Mouse (Mus musculus) spleen, adult 18-20 months (tissue): Measurements from ENCODE around the gene Samd14.
"Not testable (repeated sequence)": the region's sequence is repeated elsewhere in the genome, so short reads cannot be mapped to it uniquely, and the experiment has no call there.

ENCODE experiments used
- DNase-seq, 2 experiments: peaks; one replicate each; pipeline ENCODE4 v3.0.0; 2022; ENCODE audit warnings: mixed read lengths in 2 of 2

Gene Samd14

DNA sequence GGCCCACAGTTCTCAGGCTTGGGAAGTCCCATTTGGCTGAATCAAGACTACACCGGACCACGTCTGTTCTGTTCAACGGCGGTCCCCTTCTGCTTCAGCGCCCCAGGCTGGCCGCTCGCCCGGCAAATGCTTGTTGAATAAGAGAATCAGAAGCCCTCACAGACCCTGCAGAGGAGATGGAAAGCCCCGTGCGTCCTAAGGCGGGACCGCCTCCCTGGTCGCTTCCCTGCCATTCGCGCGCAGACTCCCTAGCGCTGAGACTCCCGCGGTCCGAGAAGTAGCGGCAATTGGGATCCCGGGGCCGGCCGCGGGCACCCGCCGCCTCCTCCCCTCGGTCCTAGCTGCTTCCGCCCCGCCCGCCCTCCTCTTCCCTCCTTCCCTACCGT lies at the start of gene Samd14:
Gene Samd14, plus strand, starts transcription at position 251 of the 386 bp plus-strand sequence.
- DNase-seq: peak in 1 of 2 experiments; percentile 39

DNA sequence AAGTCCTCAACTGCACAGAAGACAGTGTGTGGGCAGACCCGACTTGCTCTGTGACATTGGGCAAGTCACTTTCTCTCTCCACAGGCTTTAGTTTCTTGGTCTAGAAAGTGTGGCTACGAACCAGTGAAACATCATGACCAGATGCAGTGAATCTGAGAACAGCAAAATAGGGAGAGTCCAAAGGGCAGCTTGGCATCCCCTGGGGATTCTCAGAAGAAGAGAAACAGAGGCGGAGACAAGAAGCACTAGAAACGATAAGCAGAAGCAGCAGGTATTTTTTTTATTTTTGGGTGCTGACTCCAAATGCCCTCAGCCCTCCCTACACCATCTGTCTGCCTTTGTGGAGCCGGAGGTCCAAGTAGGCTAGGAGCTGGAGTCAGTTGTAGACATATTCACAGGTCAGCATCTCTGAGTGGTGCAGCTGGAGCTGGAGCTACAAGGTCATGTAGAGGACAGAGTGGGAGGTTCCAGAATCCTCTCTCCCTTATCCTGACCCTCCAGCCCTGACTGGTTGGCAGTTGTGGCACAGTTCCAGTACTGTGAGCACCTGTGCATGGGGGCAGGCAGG lies 47.1 kb upstream of the Samd14 start:
- DNase-seq: no peak

DNA sequence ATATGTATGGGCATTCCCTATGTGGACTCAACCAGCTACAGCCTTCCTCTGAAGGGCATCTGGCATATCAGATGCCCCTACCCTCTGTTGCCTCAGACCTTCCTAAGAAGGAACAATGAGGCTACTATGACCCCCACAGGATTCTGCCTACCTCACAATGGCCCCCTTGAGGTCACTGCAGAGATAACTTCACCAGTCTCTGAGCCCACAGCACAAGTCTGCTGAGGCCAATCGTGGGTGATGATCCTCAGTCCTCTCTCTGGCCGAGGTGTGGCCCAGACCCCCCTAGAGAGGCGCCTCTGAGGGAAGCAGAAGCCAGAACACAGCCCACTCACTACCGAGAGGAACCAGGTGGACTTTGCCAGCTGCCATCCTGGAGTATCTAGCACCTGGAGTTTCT lies 42.3 kb upstream of the Samd14 start, which contains the start of gene Hils1:
Gene Hils1, plus strand, starts transcription at position 175 of the 400 bp plus-strand sequence.
- no peak for DNase-seq

DNA sequence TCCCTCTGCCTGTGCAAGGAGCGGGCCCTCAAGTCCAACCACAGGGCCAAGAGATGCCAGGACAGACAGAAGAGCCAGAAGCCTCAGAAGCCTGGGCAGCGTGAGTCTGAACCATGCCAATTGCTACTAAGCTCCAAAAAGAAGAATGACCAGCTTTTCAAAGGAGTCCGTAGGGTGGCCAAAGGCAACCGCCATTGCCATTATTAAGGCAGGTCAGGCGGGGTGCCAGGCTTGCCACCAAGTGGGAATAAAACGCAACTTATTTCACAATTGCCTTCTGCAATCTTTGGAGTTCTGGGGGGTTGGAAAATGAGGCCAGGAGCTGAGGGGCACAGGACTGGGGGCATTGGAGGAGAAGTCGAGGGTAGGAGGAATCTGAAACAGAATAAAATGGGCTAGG lies 41.5 kb upstream of the Samd14 start:
- no peak for DNase-seq

DNA sequence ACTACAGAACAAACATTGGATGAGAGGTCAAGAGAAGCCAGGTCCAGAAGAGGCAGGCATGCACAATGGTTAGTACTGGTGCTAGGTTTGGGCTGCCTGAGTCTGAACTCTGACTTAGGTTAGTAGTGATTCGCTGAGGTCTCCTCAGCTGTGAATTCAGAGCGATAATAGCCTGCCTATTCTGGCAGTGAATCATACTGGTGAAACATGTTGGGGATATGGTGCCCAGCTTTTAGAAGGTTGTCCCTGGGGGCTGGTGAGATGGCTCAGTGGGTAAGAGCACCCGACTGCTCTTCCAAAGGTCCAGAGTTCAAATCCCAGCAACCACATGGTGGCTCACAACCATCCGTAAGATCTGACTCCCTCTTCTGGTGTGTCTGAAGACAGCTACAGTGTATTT lies 40.0 kb upstream of the Samd14 start:
- DNase-seq: not testable (repeated sequence)

DNA sequence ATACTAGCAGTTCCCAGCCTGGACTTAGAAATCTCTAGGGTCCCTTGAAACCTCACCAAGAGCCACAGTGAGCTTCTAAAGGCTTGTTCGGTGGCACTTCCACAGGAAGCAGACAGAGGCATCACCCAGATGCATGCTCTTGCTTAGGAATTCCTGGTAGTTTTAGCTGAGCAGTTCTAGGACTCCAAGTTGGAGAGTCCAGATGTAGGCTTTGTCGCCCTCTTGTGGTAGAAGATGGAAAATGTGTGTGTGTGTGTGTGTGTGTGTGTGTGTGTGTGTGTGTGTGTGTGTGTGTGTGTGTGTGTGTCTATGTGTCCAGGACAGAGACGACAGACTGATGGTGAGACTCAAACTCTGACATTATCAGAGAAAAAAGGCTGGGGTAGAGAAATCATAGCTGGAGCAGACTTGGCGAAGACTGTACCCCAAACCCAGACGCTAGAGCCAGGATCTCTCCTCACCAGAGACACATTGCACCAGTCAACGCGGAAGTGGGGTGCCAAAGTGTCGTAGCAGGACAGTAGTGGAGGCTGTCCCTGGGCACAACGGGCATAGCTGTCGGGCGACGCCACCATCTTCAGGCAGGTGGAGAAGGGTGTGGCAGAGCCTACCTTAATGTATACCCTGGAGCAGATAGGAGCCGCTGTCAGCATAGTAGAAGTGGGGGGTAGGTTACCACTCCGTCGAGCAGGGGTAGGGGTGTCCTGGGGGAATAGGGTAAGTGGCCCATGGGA lies 39.3 kb upstream of the Samd14 start:
- no peak for DNase-seq

DNA sequence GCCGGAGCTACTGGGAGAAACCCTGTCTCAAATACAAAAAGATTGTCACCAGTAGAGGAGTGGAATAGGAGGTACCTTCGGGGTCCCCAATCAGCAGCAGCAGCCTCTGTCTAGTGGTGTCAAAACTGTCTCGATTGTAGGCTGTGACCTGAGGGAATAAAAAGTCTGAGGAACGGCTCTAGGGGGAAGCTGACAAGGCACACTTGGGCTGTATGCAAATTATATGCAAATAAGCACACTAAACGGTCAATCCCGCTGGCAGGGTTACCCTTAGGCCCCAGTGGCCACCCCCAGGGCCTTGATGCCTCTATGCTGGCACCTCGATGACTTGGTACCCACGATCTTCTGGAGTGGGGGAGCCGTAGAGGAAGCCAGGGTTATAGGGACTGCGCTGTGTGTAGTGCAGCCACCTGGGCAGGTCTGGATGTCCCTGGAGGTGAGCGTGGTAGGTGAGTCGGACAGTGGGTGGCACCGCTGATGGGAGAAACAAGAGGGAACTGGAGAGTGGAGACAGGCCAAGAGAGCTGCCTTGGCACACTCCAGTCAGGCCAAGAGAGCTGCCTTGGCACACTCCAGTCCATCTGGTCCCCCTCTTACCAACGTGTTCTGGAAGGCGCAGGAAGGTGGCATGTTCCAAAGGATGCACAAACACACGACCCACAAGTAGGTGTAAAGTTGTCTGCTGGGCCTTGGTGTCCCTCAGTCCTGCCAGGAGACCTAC lies 37.6 kb upstream of the Samd14 start:
- DNase-seq: no peak

DNA sequence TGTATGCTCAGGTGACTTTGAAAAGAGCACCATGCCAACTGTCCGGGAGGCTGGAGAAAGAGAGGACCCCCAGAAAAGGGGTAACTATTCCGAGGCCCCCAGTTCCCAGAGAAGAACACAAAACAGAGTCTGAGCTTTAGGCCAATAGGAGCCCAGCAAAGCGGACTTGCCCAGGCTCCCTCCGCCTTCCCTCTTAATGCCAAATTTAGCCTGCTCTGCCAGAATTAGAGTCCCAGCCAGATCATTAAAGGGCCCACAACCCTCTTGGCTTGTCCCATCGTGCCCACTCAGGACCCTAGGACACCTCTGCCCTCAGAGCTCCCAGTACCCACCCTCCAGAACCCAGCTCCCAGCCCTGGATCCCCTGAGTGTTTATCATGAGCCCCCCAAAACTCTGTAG lies 36.8 kb upstream of the Samd14 start:
- no peak for DNase-seq

DNA sequence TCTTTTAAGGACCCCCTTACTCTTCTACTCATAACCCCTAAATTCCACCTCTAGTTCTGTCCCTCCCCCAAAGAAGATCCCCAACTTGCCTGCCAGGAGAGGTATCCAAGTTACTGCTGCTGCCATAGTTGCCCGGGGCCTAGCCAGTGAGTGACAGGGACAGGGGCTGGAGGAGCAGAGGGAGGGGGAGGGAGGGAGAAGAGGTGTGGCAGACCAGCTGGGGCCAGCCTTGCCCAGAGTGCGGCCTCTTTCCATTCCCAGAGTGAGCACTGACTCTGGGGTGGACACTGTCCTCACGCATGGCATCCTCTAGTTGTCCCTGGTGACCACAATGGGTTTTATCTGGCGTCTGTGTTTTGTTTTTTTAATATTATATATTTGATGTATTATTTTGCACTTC lies 36.4 kb upstream of the Samd14 start:
- no peak for DNase-seq

DNA sequence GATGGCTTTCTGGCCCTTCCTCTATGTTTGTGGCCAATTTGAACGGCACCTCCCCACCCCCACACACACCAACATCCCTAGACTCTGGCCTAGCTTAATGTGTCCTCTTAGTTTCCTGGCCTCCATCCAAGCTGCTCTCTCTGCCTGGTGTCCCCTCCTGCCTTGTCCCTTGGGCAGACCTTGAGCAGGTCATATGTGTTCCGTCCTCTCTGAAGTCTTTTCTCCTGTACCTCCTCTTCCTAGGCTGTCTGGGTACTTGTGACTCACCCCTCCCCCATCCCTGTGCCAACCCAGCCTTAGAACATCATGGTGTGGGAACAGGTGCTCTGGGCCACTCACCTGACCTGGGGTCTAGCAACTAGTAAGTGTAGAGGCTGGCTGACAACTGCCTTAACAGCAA lies 34.7 kb upstream of the Samd14 start:
- DNase-seq: no peak

DNA sequence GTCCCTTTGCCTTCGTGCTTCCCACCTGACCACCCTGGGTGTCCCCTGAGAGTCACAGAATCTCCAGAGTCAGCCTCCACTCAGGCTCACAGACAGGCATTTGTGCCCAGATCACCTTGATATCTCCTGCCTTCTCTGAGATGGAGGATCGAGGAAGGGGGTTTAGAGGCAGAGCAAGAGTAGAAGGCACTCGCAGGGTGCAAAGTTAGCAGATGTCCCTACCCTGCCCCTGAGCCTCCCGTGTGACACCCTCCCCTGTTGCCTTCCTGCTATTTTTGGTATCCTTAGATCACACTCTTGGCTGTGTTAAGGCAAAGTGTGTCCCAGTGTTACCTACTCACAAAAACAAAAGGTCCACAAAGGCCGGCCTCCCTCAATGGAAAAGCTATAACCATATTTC lies 33.5 kb upstream of the Samd14 start, which contains the start of gene Sgca:
Gene Sgca, minus strand, starts transcription at position 129 of the 400 bp plus-strand sequence.
- no peak for DNase-seq

DNA sequence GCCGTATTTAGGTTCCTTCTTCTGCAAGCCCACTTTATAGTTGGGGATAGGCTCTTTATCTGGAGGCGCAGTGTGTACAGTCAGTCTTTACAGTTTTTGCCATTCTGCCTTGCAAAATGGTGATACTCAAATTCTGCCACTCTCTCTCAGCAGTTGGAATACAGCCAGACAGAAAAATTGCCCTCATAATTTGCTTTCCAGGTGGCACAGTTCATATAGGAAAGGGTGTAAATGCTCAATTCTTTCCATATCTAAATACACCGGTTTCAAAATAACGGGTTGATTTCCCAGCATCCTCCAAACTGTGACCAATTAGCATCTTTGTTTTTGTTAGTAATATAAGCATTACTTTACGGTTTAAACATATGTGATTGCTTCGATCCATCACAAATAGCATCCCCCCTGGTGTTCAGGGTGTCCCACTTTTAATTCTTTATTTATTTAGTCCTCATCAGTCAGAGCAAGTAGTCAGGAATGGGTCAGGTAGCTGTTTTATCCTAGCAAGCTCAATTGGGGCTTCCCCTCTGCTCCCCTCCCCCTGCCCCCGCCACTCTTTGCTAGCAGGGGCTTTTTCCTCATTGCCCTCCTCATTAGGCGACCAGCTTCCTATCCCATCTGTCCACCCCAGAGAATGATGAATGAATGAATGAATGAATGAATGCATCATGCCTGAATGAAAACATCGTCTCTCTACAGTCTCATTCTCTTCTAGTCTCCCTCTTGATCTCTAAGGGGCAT lies 31.3 kb upstream of the Samd14 start:
- no peak for DNase-seq

DNA sequence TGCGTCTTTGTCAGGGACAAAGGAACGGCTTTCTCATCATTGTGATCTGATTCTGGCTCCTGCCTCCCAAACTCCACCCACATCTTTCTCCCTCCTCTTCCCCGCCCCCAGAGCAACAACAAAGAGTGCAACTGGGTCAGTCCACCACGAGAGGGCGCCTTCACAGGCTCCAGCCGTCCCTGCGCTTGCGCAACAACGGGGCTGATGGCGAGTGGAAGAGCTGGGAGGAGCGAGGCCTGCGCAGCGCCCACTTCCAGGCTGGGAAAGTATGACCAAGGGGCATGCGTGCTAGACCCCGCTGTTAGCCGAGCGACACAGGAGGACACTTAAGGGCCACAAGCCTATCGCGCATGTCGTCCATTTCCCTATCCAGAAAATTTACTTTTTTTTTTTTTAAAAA lies 30.7 kb upstream of the Samd14 start:
- peak; percentile 89 to 93 for DNase-seq

DNA sequence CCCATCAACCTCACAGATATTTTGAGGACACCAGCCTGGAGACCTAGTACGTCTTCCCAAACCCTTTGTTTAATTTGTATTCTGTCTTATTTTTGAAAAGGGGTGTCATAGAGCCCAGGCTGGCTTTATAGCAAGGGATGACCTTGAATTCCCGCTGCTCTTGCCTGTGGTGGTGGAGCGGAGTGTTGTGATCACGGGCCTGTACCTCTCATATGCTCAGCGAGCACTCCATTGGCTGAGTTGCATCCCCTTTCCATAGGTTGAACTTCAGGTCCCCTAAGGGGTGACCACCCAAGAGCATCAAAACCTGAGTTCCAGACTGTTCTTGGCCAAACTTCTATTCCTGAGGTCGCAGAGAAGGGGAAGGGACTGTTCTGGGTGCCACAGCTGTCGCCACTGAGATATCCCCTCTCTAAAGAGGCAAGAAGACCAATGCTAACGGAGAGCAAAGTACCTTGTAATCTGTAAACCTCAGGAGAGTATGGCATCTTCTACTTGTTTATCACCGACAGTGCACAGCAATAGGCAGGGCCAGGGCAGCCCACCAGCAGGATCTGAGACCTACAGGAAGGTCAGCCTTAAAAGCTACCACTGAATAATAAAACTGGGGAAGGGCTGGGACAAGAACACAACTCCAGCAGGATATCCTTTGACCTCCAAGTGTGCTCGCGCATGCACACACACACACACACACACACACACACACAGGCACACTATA lies 30.1 kb upstream of the Samd14 start:
- DNase-seq: no peak

DNA sequence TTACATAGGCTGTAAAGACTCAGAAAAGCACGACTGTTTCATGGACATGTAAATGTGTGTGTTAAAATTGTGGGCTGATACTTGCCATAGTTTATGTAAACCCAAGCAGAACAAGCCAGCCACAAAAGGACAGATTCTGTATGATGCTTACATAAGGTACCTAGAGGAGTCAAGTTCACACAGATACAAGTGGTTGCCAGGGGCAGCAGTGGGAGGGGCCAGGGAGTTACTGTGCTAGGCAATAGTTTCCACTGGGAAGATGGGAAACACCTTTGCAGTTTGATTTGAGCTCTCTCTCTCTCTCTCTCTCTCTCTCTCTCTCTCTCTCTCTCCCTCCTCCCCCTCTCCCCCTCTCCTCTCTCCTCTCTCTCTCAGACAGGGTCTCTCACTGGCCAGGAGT lies 24.5 kb upstream of the Samd14 start:
- DNase-seq: no peak

DNA sequence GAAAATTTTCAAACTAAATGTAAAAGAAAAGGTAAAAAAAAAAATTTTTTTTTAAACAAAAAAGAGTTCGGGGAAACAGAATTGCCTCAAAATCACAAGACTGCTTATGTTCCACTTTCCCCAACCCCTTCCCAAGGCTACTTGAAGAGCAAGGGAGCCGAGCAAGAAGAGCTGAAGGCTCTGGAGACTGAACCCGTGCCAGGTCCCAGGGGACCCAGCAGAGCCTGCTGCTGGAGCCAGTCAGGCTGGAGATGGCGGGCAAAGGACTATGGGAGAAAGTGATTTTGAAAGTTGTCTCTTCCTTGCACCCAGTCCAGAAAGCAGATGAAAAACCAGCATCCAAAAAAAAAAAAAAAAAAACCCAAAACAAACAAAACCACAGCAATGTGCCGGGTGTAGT lies 23.9 kb upstream of the Samd14 start:
- DNase-seq: no peak

DNA sequence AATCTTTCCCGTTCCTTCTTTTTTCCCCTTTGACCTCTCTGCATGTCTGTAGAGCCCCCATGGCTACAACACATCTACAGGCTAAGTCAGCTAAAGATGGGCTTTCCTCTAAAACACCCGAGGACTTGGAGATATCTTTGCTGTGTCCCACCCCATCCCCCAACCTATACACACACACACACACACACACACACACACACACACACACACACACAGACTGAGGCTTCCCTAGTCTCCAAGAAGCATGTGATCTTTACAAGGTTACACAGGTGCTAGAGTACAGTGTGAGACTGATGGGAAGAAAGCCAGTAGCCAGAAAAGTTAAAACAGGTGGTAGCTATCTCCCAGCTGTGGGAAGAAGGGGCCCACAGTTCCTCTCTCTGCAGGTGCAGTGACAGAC lies 23.2 kb upstream of the Samd14 start:
- DNase-seq: no peak

DNA sequence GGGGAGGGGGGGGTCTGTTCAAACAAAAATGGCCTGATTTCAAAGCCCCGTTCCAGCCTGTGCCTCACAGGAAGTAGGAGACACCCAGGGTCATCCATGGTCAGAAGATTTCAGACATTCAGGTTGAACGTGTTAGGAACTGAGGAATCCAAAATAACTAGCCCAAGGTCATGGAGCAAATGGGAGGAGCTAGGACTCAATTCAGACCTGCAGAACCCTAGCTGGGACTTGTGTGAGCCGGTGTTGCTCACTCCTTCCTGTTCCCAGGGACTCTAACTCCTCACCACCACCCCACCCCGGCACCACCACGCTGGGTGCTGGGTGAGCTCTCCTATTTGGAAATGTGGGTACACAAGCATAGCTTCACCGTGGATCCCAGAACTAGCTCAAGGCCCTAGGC lies 22.3 kb upstream of the Samd14 start:
- DNase-seq: no peak

DNA sequence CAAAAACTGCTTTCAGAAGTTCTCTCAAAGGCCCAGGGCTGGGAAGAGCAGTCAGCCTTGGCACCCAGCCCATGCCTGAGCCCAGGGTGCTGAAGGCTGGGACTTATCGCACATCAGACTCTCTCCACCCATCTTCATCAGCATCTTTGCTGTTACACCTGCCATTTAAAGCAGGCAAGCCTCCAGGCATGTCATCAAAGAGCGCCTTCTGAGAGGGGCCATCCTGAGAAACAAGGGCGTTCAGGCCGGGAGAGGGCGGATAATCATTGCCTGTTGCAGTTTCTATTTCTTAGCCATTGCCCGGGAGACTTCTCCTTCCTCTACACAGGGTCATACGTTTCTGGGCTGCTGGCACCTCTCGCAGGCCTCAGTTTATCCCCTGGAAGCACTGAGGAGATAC lies 21.8 kb upstream of the Samd14 start:
- no peak for DNase-seq

DNA sequence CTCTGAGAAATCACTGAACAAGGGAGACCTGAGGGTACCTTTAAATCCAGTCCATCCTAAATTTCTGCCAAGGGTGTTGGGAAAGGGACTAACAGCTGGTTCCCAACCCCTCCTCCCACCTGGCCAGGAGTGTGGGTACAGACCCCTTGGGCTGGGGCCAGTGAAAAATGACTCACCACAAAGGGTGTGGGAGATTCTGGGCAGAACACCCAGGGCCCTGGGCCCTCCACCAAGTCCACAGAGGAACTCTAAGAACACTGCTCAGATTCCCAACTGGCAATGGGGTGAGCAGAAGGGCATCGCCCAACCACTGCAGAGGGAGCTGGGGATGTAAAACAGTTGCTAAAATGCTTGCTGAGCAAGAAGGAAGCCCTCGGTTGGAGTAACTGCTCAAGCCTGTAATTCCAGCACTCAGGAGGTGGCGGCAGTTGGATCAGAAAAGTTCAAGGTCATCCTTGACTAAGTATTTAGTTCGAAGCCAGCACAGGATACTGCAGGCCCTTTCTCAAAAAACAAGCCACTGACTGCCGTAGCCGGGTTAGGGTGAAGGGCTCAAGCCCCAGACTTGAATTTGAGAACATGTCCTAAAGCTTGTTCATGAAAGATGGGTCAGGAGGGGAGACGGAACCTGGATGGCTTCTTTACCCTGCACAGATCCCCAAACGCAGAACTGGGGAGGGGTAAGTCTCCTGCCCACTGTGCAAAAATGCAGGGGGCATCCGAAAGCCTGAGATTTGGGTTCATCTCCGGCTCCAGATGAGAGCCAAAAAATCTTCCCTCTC lies 20.7 kb upstream of the Samd14 start:
- no peak for DNase-seq

DNA sequence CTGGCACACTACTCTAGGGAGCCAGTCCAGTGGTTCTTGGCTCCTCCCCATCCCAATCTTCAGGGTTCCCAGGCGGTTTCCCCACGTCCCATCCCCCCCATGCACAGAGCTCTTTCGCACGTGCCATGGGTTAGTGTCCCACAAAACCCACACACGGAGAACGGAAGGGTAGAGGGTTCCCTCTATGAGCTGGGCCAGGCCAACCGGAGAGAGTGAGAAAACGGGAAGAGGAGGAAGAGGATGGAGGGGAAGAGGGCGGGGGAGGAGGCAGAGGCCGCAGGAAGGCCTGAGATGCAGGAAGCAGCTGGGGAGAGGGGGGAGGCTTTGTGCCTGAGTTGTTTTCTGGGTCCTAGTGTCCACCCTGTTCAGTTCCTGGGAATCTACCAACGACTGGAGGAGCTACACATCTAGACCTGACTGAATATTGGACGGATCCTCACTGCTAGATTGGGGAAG lies 20.1 kb upstream of the Samd14 start:
- DNase-seq: peak; percentile 55 to 68
